Mouse (Mus musculus): ENCODE data around the gene Dnm1.

DNA sequence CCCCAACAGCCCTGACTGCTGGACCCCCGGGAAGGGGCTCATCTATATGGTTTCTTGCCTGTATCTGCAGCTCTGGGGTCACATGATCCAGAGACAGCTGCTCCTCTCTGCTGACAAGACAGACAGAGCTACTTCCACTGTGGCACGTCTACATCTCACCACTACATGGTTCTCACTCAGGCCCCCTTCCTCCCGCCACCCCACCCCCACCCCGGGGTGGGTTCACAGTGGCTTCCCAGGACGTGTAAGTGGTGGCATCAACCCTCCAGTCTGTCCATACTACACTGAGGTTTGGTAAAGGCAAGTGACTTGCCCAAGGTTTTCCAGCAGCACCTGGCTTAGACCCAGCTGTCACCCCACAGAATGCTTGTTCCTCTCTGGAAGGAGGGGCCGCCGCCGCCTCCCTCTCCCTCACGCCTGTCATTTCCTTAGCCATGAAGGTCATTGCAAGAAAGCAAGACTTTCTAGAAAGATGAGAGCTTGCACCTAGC, 1.6 kb downstream of the Dnm1 start:
- TF ChIP-seq CTCF (IDR thresholded peaks at IDR 0.05; ENCODE audit: insufficient read depth, low read length) (no peak), POLR2A (IDR thresholded peaks at IDR 0.05; ENCODE audit: borderline replicate concordance, extremely low read depth, low read depth, low read length) (no peak)

Measured in lung, adult 2 months (tissue).